Mouse (Mus musculus) kidney, postnatal 14 days (tissue): ENCODE measurements around the gene Tmed10.

Experiments
- DNase-seq: peaks from one replicate; pipeline ENCODE4 v3.0.0; 2022; ENCODE audit warnings: mixed read lengths

The Tmed10 gene

GRCm38 (mm10) chr12:85373591-85374560 is 771 bp downstream of the Tmed10 start:
- DNase-seq, result peak; percentile 81

- no peak for DNase-seq
Observed at GRCm38 (mm10) chr12:85372068-85372665, 2.5 kb downstream of the Tmed10 start.

- no peak for DNase-seq
Observed at GRCm38 (mm10) chr12:85368441-85369063, 6.1 kb downstream of the Tmed10 start.

- no peak for DNase-seq
Observed at GRCm38 (mm10) chr12:85366271-85366670, 8.4 kb downstream of the Tmed10 start.

GRCm38 (mm10) chr12:85362510-85362909 is 12.1 kb downstream of the Tmed10 start:
- DNase-seq, result no peak

GRCm38 (mm10) chr12:85361580-85361979 is 13.1 kb downstream of the Tmed10 start:
- DNase-seq, result no peak

- no peak for DNase-seq
Observed at GRCm38 (mm10) chr12:85361165-85361564, 13.5 kb downstream of the Tmed10 start.

GRCm38 (mm10) chr12:85354061-85354460 is 20.6 kb downstream of the Tmed10 start:
- no peak for DNase-seq

GRCm38 (mm10) chr12:85350407-85351232 is 24.0 kb downstream of the Tmed10 start:
- DNase-seq, result peak; percentile 46

GRCm38 (mm10) chr12:85348338-85348737 is 26.3 kb downstream of the Tmed10 start:
- DNase-seq, result peak; percentile 32

- no peak for DNase-seq
Observed at GRCm38 (mm10) chr12:85347196-85347595, 27.5 kb downstream of the Tmed10 start.

GRCm38 (mm10) chr12:85346374-85346773 is 28.3 kb downstream of the Tmed10 start:
- DNase-seq, result peak; percentile 76

- DNase-seq, result no peak
Observed at GRCm38 (mm10) chr12:85345559-85345958, 29.1 kb downstream of the Tmed10 start.

- DNase-seq, result no peak
Observed at GRCm38 (mm10) chr12:85344252-85344651, 30.4 kb downstream of the Tmed10 start.

GRCm38 (mm10) chr12:85342310-85342709 is 32.3 kb downstream of the Tmed10 start:
- DNase-seq, result no peak

- DNase-seq, result peak; percentile 54
Observed at GRCm38 (mm10) chr12:85341131-85341530, 33.5 kb downstream of the Tmed10 start.

GRCm38 (mm10) chr12:85339947-85340346 is 34.7 kb downstream of the Tmed10 start:
- DNase-seq, result peak; percentile 15

GRCm38 (mm10) chr12:85339243-85339729 is 35.4 kb downstream of the Tmed10 start, which contains the start of gene Nek9:
Gene Nek9, minus strand, starts transcription at chr12:85339362.
- DNase-seq, result peak; percentile 95

GRCm38 (mm10) chr12:85338815-85339214 is 35.8 kb downstream of the Tmed10 start:
- DNase-seq, result no peak

- no peak for DNase-seq
Observed at GRCm38 (mm10) chr12:85337567-85338311, 36.9 kb downstream of the Tmed10 start.

- no peak for DNase-seq
Observed at GRCm38 (mm10) chr12:85330153-85330552, 44.5 kb downstream of the Tmed10 start.

GRCm38 (mm10) chr12:85308651-85309050 is 66.0 kb downstream of the Tmed10 start:
- DNase-seq, result no peak
